Mouse (Mus musculus) G1E (cell line): ENCODE measurements around the gene Il18bp. TPM values are rescaled to one million over a fixed set of nuclear protein-coding genes. Genes with fewer than 3 reads are reported as not detected.
A peak's percentile ranks its signal among the peaks of the same experiment; 100 is the strongest.
"Not testable (repeated sequence)": the region's sequence is repeated elsewhere in the genome, so short reads cannot be mapped to it uniquely, and the experiment has no call there.

Source experiments
- ATAC-seq: 2 replicates; pipeline ENCODE4 v1.8.0; 2016; ENCODE audit warnings: mild to moderate bottlenecking; ENCODE audit not compliant: insufficient number of reproducible peaks, poor library complexity, low FRiP score, severe bottlenecking; ENCODE audit errors: extremely low read depth
- DNase-seq: peaks from one replicate; pipeline ENCODE4 v3.0.0; 2012; ENCODE audit warnings: low spot score
- H3K27me3 ChIP-seq: 2 replicates; pipeline ENCODE4 v1.6.1; 2012; ENCODE audit warnings: mild to moderate bottlenecking, low read length, inconsistent platforms; ENCODE audit not compliant: insufficient read depth
- H3K36me3 ChIP-seq: replicated peaks from 2 replicates; pipeline ENCODE3; 2012; ENCODE audit warnings: mild to moderate bottlenecking, inconsistent platforms
- H3K4me1 ChIP-seq: 2 replicates; pipeline ENCODE4 v1.6.1; 2012; ENCODE audit warnings: low read depth, low read length, inconsistent platforms, mixed read lengths; ENCODE audit not compliant: insufficient read depth
- H3K4me3 ChIP-seq: 2 replicates; pipeline ENCODE4 v1.5.1; 2012; ENCODE audit warnings: low read depth, mild to moderate bottlenecking, inconsistent platforms, low read length, moderate library complexity, mixed read lengths
- H3K9me3 ChIP-seq: replicated peaks from 2 replicates; pipeline ENCODE4 v1.6.1; 2012; ENCODE audit warnings: inconsistent platforms
- CTCF ChIP-seq: IDR thresholded peaks from 2 replicates; pipeline ENCODE4 v1.5.1; 2012; ENCODE audit warnings: low read depth, low read length, inconsistent platforms, mixed read lengths
- GATA1 ChIP-seq: IDR thresholded peaks from 2 replicates; pipeline ENCODE4 v1.6.1; 2012; ENCODE audit warnings: borderline replicate concordance, low read length, inconsistent platforms, mixed read lengths
- GATA2 ChIP-seq: IDR thresholded peaks from 2 replicates; pipeline ENCODE4 v1.6.1; 2012; ENCODE audit warnings: low read depth, low read length, inconsistent platforms, borderline replicate concordance
- POLR2AphosphoS5 ChIP-seq: IDR thresholded peaks from 2 replicates; pipeline ENCODE4 v1.6.1; 2012; ENCODE audit warnings: low read depth, low read length, inconsistent platforms; ENCODE audit not compliant: insufficient replicate concordance
- TAL1 ChIP-seq: conservative IDR thresholded peaks from 2 replicates; pipeline ENCODE4 v1.6.1; 2012; ENCODE audit warnings: low read depth, low read length, inconsistent platforms, mixed read lengths
- polyA plus RNA-seq: library from polyadenylated mRNA; stranded (reverse); fragments of >175 nt; gene quantifications from 2 replicates; pipeline ENCODE4 v1.2.3, GENCODE M21; 2012
- total RNA-seq, 2 experiments: library from RNA; stranded (forward) in 1 of 2; stranded (reverse) in 1 of 2; fragments of 200-1000 nt in 1 of 2; fragments of >200 nt in 1 of 2; fragmentation: Nextera tagmentation in 1 of 2; gene quantifications; 2 replicates each; pipeline ENCODE4 v1.2.3; 2014 to 2017

Gene Il18bp
- total and polyA plus RNA-seq, 3 experiments, result 1.8 to 4.2 (median 2.7) TPM

DNA sequence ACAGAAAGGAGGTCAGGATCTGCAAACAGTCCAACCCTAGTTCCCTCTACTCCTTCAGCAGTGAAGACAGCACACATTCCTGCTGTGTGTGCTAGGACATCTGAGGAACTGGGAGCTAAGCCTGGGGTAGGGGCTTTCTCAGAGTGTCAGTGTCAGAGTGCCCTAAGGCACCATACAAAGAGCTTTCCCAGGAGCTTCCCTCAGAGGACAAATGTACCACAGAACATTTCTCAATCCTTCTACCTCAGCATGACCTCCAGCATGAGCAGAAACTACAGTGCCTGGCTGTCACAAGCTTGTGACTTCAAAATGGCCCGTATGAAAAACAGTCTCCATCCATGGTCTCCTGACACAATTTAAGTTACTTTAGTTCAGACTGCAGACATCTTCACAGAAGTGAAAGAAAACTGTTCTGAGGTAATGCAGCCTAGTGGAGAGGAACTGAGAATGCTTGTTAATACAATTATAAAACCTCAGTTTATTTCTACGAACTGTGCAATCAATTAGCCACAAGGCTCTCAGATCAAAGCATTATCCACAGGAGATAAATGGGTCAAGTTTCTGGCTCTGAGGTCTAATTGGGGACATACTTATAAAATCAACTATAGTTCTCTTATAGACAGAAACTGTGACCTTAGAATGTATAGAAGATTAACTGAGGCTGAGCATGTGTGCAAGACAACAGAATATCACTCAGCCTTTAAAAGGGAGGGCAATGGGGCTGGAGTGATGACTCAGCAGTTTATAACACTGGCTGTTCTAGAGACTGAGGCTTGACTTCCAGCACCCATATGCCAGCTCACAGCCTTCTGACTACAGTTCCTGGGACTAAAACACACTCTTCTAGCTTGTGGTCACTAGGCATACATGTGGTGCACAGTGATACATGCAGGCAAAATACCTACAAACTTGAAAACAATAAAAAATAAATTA lies 7.0 kb upstream of the Il18bp start:
- H3K9me3 ChIP-seq, result no peaks in the 10 kb centered on the region
- TF ChIP-seq CTCF, result no peak
- no peak for TF ChIP-seq GATA2
- TF ChIP-seq GATA1, result no peak
- TF ChIP-seq POLR2AphosphoS5, result no peak
- no peak for TF ChIP-seq TAL1
- H3K4me3 ChIP-seq, result no peak overlapping the region
- H3K36me3 ChIP-seq, result peaks cover 70% of the 10 kb centered on the region
- no peak for DNase-seq
- ATAC-seq, result peak; percentile 45; the same call in 1 of the 2 replicates
- H3K27me3 ChIP-seq, result no peaks in the 10 kb centered on the region
- H3K4me1 ChIP-seq, result peaks cover 7% of the 10 kb centered on the region

DNA sequence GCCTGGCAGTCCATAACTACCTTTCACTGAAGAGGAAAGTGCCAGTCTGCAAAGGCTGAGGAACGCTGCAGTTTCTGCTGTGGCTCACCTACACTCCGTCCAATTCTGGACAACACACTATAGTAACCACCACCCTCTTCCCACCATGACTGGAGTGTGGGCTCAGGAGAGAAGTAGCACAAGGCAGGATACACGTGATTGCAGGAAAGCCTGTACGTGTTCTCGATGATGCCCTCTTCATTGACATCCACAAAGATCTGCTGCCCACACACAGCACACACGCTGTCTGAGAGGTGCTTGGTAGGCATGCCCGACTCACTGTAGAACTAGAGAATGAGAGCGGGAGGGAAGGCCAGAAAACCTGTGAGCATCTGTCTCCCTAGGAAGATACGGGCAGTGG lies 5.3 kb upstream of the Il18bp start:
- Histone ChIP-seq H3K27me3 (no peaks in the 10 kb centered on the region), H3K9me3 (no peaks in the 10 kb centered on the region), H3K4me3 (no peak overlapping the region), H3K4me1 (peaks cover 7% of the 10 kb centered on the region), H3K36me3 (peaks cover 76% of the 10 kb centered on the region)
- ATAC-seq (no peak), DNase-seq (no peak)
- TF ChIP-seq CTCF, result no peak
- TF ChIP-seq GATA1, result no peak
- no peak for TF ChIP-seq POLR2AphosphoS5
- TF ChIP-seq TAL1, result no peak
- TF ChIP-seq GATA2, result no peak

DNA sequence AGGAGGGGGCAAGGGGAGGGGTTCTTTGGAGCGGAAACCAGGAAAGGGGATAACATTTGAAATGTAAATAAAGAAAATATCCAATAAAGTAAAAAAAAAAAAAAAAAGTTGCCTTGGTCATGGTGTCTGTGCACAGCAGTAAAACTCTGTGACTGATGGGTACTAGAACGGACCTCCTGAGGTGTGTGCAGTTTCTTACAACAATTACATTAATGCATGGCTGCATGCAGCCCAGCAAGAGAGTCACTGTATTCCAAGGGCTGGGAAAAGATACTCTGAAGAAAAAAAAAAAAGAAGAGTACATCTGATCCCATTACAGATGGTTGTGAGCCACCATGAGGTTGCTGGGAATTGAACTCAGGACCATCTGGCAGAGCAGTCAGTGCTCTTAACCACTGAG lies 2.4 kb upstream of the Il18bp start:
- H3K9me3 ChIP-seq, DNase-seq, H3K4me3 ChIP-seq, H3K27me3 ChIP-seq, ATAC-seq: not testable (repeated sequence)
- Histone ChIP-seq H3K4me1 (peaks cover 26% of the 10 kb centered on the region), H3K36me3 (peaks cover 87% of the 10 kb centered on the region)

DNA sequence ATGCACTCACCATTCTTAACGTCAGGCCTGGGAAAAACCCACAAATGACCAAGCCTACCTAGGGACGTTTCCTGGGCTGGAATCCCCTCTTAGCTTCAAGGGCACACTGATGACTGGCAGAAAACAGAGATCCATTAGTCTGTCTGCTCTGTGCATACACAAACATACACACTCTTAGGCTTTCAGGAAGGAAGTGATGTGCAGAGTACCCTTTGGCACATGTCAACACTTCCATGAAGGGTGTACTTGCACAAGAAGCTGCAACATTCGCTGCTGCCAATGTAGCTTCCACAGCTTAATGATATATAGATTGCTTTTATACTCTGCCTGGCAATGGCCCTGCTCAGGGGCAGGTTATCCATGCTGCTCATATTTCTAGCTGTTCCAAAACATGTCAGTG lies 872 bp upstream of the Il18bp start:
- Histone ChIP-seq H3K9me3 (no peaks in the 10 kb centered on the region), H3K27me3 (no peaks in the 10 kb centered on the region), H3K4me3 (no peak overlapping the region), H3K36me3 (peaks cover 91% of the 10 kb centered on the region), H3K4me1 (peaks cover 21% of the 10 kb centered on the region)
- TF ChIP-seq TAL1, result no peak
- DNase-seq (no peak), ATAC-seq (no peak)

DNA sequence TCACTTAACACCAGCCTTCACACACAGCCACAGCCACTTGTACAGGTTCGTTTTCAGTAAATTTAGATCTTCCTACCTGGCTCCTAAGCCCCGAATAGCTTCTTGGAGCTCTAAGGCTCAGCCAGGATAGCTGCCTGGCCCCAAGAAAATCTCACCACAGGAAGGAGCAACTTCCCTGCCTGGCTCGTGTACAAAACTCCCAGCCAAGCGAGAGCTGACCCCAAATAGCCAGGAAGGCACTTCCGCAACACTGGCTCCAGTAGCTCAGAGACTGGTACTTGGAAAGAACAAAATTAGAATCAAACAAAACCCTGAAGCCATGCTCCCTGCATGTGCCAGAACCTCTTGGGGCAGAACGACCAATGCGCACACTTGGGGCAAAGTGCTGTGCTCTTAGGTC lies 456 bp downstream of the Il18bp start:
- Histone ChIP-seq H3K4me1 (peaks cover 21% of the 10 kb centered on the region), H3K36me3 (peaks cover 92% of the 10 kb centered on the region), H3K9me3 (no peaks in the 10 kb centered on the region), H3K27me3 (no peaks in the 10 kb centered on the region), H3K4me3 (no peak overlapping the region)
- no peak for TF ChIP-seq GATA1
- TF ChIP-seq POLR2AphosphoS5, result no peak
- no peak for TF ChIP-seq GATA2
- no peak for TF ChIP-seq TAL1
- TF ChIP-seq CTCF, result no peak
- ATAC-seq, result no peak
- DNase-seq, result no peak

DNA sequence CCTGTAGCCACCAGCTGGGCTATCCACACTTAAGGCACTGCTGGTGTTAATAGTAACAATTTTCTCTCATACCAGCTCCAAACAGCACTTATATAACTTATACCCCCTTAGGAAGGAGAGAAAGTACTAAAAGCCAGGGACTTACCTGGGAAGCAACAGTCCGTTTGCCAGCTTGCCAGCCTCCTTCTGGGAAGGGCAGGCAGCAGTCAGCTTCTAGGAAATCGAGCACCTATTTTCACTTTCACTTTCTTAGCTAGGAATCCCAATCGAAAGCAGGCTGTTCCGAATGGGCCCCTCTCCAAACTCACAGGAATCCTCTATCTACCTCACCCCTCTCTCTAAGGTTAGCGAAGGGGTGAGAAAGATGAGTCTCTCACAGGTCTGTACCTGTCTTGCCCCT lies 1.0 kb downstream of the Il18bp start:
- Histone ChIP-seq H3K9me3 (no peaks in the 10 kb centered on the region), H3K4me1 (peaks cover 21% of the 10 kb centered on the region), H3K36me3 (peaks cover 92% of the 10 kb centered on the region), H3K27me3 (no peaks in the 10 kb centered on the region), H3K4me3 (peak overlapping the region; percentile 50; the same call in 1 of the 2 replicates)
- TF ChIP-seq GATA1 (no peak), POLR2AphosphoS5 (no peak), GATA2 (no peak), CTCF (no peak), TAL1 (no peak)
- DNase-seq (peak; percentile 12), ATAC-seq (no peak)

DNA sequence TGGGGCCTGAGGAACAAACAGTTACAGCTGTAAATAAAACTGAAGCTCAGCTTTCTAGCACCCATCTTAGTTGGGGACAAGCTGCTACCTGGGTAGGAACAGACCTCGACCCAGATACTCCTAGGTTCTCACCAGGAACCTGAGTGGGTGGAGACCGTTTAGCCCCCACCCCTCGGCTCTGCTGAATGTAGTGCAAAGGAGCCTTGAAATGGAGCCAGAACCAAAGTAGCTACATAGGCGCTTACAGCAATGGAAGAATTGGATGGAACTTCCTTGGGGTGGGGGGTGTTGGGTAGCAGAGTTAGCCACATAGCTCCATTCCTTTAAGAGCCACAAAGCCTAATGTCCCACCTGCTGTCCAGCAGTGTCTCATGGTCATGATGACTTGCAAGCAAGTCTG lies 1.6 kb downstream of the Il18bp start:
- Histone ChIP-seq H3K4me1 (peaks cover 21% of the 10 kb centered on the region), H3K4me3 (peak overlapping the region; percentile 50; the same call in 1 of the 2 replicates), H3K27me3 (no peaks in the 10 kb centered on the region), H3K36me3 (peaks cover 92% of the 10 kb centered on the region), H3K9me3 (no peaks in the 10 kb centered on the region)
- no peak for ATAC-seq
- no peak for DNase-seq
- TF ChIP-seq GATA1 (no peak), POLR2AphosphoS5 (no peak), GATA2 (no peak), CTCF (no peak), TAL1 (no peak)
